Mouse (Mus musculus): ENCODE results near the gene Cnih1. TPM values are rescaled to one million over a fixed set of nuclear protein-coding genes. Genes with fewer than 3 reads are reported as not detected.
"Not testable (repeated sequence)": the region's sequence is repeated elsewhere in the genome, so short reads cannot be mapped to it uniquely, and the experiment has no call there.

The Cnih1 gene
- total RNA-seq, 1 experiment, result 45.0 TPM

GRCm38 (mm10) chr14:46745413-46745812 lies 42.8 kb downstream of the Cnih1 start:
- Histone ChIP-seq H3K27ac (ENCODE audit: insufficient read depth, low read depth, low read length, poor library complexity, severe bottlenecking) (no peak overlapping the region), H3K4me1 (ENCODE audit: control insufficient read depth in 2 of 2, insufficient read depth in 2 of 2, low read length in 2 of 2, poor library complexity in 1 of 2) (no peaks in the 10 kb centered on the region), H3K9me3 (ENCODE audit: control insufficient read depth, insufficient read depth, low read depth, low read length) (no peaks in the 10 kb centered on the region), H3K36me3 (ENCODE audit: control insufficient read depth, insufficient read depth, low read length, poor library complexity, severe bottlenecking) (no peaks in the 10 kb centered on the region), H3K4me3 (ENCODE audit: insufficient read depth in 1 of 2, low read depth in 1 of 2, low read length in 2 of 2, poor library complexity in 1 of 2, severe bottlenecking in 1 of 2) (no peak overlapping the region), H3K9ac (ENCODE audit: insufficient read depth, low read depth, low read length, poor library complexity, severe bottlenecking) (no peak overlapping the region)
- in situ Hi-C loops (cut with MboI; ENCODE audit: low sequenced_read_pairs in 2 of 2, unreplicated experiment in 2 of 2), result no loop called here
- TF ChIP-seq HCFC1 (IDR thresholded peaks at IDR 0.05; ENCODE audit: borderline replicate concordance, insufficient read depth, low read length) (no peak), ZC3H11A (IDR thresholded peaks at IDR 0.05; ENCODE audit: borderline replicate concordance, low read depth, low read length) (no peak), CHD2 (IDR thresholded peaks at IDR 0.05; ENCODE audit: low read depth, low read length) (no peak), ZNF384 (IDR thresholded peaks at IDR 0.05; ENCODE audit: low read depth, low read length) (no peak), MAFK (IDR thresholded peaks at IDR 0.05; ENCODE audit: insufficient read depth, low read depth, low read length) (no peak)
- DNase-seq (ENCODE audit: low read depth, low spot score), result no peak

GRCm38 (mm10) chr14:46742674-46743073 lies 45.5 kb downstream of the Cnih1 start:
- Histone ChIP-seq H3K27ac (ENCODE audit: insufficient read depth, low read depth, low read length, poor library complexity, severe bottlenecking) (no peak overlapping the region), H3K4me3 (ENCODE audit: insufficient read depth in 1 of 2, low read depth in 1 of 2, low read length in 2 of 2, poor library complexity in 1 of 2, severe bottlenecking in 1 of 2) (no peak overlapping the region), H3K36me3 (ENCODE audit: control insufficient read depth, insufficient read depth, low read length, poor library complexity, severe bottlenecking) (no peaks in the 10 kb centered on the region), H3K4me1 (ENCODE audit: control insufficient read depth in 2 of 2, insufficient read depth in 2 of 2, low read length in 2 of 2, poor library complexity in 1 of 2) (no peaks in the 10 kb centered on the region), H3K9me3 (ENCODE audit: control insufficient read depth, insufficient read depth, low read depth, low read length) (no peaks in the 10 kb centered on the region), H3K9ac (ENCODE audit: insufficient read depth, low read depth, low read length, poor library complexity, severe bottlenecking) (no peak overlapping the region)
- no peak for DNase-seq (ENCODE audit: low read depth, low spot score)
- no peak for TF ChIP-seq MAFK (IDR thresholded peaks at IDR 0.05; ENCODE audit: insufficient read depth, low read depth, low read length)
- no peak for TF ChIP-seq CHD2 (IDR thresholded peaks at IDR 0.05; ENCODE audit: low read depth, low read length)
- TF ChIP-seq ZNF384 (IDR thresholded peaks at IDR 0.05; ENCODE audit: low read depth, low read length), result no peak
- TF ChIP-seq ZC3H11A (IDR thresholded peaks at IDR 0.05; ENCODE audit: borderline replicate concordance, low read depth, low read length), result no peak
- TF ChIP-seq HCFC1 (IDR thresholded peaks at IDR 0.05; ENCODE audit: borderline replicate concordance, insufficient read depth, low read length), result no peak
- in situ Hi-C loops (cut with MboI; ENCODE audit: low sequenced_read_pairs in 2 of 2, unreplicated experiment in 2 of 2), result no loop called here

- H3K4me3 ChIP-seq (ENCODE audit: insufficient read depth in 1 of 2, low read depth in 1 of 2, low read length in 2 of 2, poor library complexity in 1 of 2, severe bottlenecking in 1 of 2); in situ Hi-C loops (cut with MboI; ENCODE audit: low sequenced_read_pairs in 2 of 2, unreplicated experiment in 2 of 2); H3K9me3 ChIP-seq (ENCODE audit: control insufficient read depth, insufficient read depth, low read depth, low read length); H3K4me1 ChIP-seq (ENCODE audit: control insufficient read depth in 2 of 2, insufficient read depth in 2 of 2, low read length in 2 of 2, poor library complexity in 1 of 2); H3K27ac ChIP-seq (ENCODE audit: insufficient read depth, low read depth, low read length, poor library complexity, severe bottlenecking); H3K9ac ChIP-seq (ENCODE audit: insufficient read depth, low read depth, low read length, poor library complexity, severe bottlenecking); DNase-seq (ENCODE audit: low read depth, low spot score); H3K36me3 ChIP-seq (ENCODE audit: control insufficient read depth, insufficient read depth, low read length, poor library complexity, severe bottlenecking): not testable (repeated sequence)
These were observed 50.9 kb downstream of the Cnih1 start for GRCm38 (mm10) chr14:46737346-46737745.

GRCm38 (mm10) chr14:46736366-46736765 lies 51.8 kb downstream of the Cnih1 start:
- no peak for DNase-seq (ENCODE audit: low read depth, low spot score)
- Histone ChIP-seq H3K4me1 (ENCODE audit: control insufficient read depth in 2 of 2, insufficient read depth in 2 of 2, low read length in 2 of 2, poor library complexity in 1 of 2) (no peaks in the 10 kb centered on the region), H3K36me3 (ENCODE audit: control insufficient read depth, insufficient read depth, low read length, poor library complexity, severe bottlenecking) (no peaks in the 10 kb centered on the region), H3K9ac (ENCODE audit: insufficient read depth, low read depth, low read length, poor library complexity, severe bottlenecking) (no peak overlapping the region), H3K27ac (ENCODE audit: insufficient read depth, low read depth, low read length, poor library complexity, severe bottlenecking) (no peak overlapping the region), H3K9me3 (ENCODE audit: control insufficient read depth, insufficient read depth, low read depth, low read length) (no peaks in the 10 kb centered on the region), H3K4me3 (ENCODE audit: insufficient read depth in 1 of 2, low read depth in 1 of 2, low read length in 2 of 2, poor library complexity in 1 of 2, severe bottlenecking in 1 of 2) (no peak overlapping the region)
- in situ Hi-C loops (cut with MboI; ENCODE audit: low sequenced_read_pairs in 2 of 2, unreplicated experiment in 2 of 2), result no loop called here
- TF ChIP-seq ZC3H11A (IDR thresholded peaks at IDR 0.05; ENCODE audit: borderline replicate concordance, low read depth, low read length) (no peak), CHD2 (IDR thresholded peaks at IDR 0.05; ENCODE audit: low read depth, low read length) (no peak), ZNF384 (IDR thresholded peaks at IDR 0.05; ENCODE audit: low read depth, low read length) (no peak), HCFC1 (IDR thresholded peaks at IDR 0.05; ENCODE audit: borderline replicate concordance, insufficient read depth, low read length) (no peak), MAFK (IDR thresholded peaks at IDR 0.05; ENCODE audit: insufficient read depth, low read depth, low read length) (no peak)

- Histone ChIP-seq H3K4me3 (ENCODE audit: insufficient read depth in 1 of 2, low read depth in 1 of 2, low read length in 2 of 2, poor library complexity in 1 of 2, severe bottlenecking in 1 of 2) (no peak overlapping the region), H3K9ac (ENCODE audit: insufficient read depth, low read depth, low read length, poor library complexity, severe bottlenecking) (no peak overlapping the region), H3K9me3 (ENCODE audit: control insufficient read depth, insufficient read depth, low read depth, low read length) (no peaks in the 10 kb centered on the region), H3K4me1 (ENCODE audit: control insufficient read depth in 2 of 2, insufficient read depth in 2 of 2, low read length in 2 of 2, poor library complexity in 1 of 2) (no peaks in the 10 kb centered on the region), H3K27ac (ENCODE audit: insufficient read depth, low read depth, low read length, poor library complexity, severe bottlenecking) (no peak overlapping the region), H3K36me3 (ENCODE audit: control insufficient read depth, insufficient read depth, low read length, poor library complexity, severe bottlenecking) (no peaks in the 10 kb centered on the region)
- TF ChIP-seq ZNF384 (IDR thresholded peaks at IDR 0.05; ENCODE audit: low read depth, low read length), result no peak
- TF ChIP-seq CHD2 (IDR thresholded peaks at IDR 0.05; ENCODE audit: low read depth, low read length), result no peak
- no peak for TF ChIP-seq ZC3H11A (IDR thresholded peaks at IDR 0.05; ENCODE audit: borderline replicate concordance, low read depth, low read length)
- TF ChIP-seq MAFK (IDR thresholded peaks at IDR 0.05; ENCODE audit: insufficient read depth, low read depth, low read length), result no peak
- no peak for TF ChIP-seq HCFC1 (IDR thresholded peaks at IDR 0.05; ENCODE audit: borderline replicate concordance, insufficient read depth, low read length)
- no peak for DNase-seq (ENCODE audit: low read depth, low spot score)
- in situ Hi-C loops (cut with MboI; ENCODE audit: low sequenced_read_pairs in 2 of 2, unreplicated experiment in 2 of 2), result no loop called here
These were observed 53.3 kb downstream of the Cnih1 start for GRCm38 (mm10) chr14:46734761-46735455.

All from ES-E14 (cell line).